Mouse (Mus musculus) c-Kit-positive CD71-negative TER-119-negative erythroid progenitor cells, embryonic 14.5 days (primary cell): ENCODE results near the gene C2cd2l.
"Not testable (repeated sequence)": the region's sequence is repeated elsewhere in the genome, so short reads cannot be mapped to it uniquely, and the experiment has no call there.

ENCODE experiments used
- DNase-seq: peaks from one replicate; pipeline ENCODE4 v3.0.0-alpha.2; 2013; ENCODE audit warnings: low read depth

Gene C2cd2l

DNA sequence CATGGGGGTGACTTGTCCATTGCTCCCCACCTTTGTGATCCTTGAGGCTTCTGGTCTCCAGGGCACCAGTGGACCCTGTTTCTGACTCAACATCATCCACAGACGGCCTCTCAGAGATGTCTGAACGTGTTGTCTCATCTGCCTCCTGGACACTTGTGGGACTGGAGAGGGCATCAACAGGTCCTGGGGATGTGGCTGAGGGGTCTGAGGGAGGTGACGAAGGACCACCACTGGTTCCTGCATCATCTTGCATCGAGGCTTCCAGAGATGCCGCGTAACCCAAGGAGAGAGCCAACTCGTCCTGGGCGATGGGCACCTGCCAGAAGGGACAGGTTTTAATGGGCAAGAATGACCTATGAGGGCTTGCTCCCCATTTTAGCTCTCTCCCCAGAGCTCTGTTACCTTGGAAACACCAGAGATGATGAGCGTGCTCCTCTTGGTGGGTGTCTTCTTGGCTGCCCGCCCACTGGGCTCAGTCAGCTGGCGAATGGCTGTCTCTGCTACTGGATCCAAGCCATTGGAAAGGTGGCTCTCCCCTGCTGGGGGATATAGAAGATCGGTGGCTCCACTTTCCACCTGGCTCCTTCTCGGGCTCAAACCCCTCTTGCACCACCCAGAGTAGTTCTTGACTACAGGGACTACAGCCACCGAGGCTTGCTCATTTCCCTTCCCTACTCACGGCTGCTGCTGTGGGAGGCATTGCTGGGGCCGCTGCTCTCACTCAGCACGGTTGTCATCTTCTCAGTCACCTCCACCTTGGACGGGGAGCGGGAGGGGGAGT, 6.4 kb downstream of the C2cd2l start:
- no peak for DNase-seq

DNA sequence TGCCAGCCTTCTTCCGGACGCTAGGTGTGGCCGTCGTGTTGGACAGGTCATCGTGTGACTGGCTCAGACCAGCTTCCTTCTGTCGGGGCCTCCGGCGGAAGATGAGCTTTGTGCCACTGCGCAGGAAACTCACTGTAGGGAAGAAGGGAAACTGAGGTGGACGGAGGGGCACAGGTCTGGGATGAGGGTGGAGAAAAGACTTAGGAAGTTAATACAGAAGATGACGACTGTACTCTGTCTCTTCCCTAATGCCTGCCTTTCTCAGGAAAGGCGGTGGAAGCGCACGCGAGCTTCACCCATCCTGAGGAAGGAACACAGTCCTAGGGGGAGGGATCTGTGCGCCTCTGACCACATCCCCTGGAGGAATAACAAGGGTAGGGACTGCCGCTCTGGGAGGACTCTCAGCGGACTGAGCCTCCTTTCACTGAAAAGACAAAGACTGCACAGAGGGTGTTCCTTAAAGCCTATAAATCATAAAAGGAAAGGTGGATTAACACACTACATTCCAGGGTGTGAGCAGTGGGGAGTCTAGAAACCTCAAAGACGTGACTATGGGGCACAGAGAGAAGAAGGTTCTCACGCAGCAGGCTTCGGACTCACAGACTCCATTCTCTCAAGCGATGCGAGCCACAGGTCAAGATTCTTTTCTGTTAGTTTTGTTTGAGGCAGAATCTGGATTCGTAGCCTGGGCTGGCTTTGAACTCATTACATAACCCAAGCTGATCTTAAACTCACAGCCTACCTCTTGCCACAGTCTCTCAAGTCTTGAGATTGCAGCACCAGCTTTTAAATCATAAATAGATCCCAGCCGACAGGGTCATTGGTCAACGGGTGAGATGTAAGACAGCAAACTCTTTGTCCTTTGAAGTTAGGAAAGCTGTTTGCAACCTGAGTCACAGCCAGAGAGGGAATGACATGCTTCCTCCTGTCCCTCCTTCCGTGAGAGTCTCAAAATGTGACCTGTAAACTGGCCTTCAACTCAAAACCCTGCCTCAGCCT, 8.7 kb downstream of the C2cd2l start:
- DNase-seq: no peak

DNA sequence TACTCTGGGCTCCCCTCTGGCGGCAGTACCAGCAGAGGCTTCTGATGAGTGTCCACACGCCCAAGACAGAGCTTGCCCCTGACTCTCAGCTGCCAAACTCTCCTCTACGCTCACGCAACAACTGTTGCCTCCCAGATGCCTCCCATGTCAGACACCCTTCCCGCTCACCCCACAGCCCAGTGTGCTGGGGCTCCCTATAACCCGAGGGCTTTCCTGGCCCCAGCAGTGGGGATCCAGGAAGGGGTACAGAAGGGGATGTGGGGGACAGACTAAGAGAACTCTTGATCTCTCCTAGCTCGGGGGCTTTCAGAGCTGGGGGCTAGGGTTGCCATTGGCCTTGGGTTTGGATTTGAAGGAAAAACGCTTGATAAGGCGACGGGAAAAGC, 9.3 kb downstream of the C2cd2l start:
- DNase-seq: no peak

DNA sequence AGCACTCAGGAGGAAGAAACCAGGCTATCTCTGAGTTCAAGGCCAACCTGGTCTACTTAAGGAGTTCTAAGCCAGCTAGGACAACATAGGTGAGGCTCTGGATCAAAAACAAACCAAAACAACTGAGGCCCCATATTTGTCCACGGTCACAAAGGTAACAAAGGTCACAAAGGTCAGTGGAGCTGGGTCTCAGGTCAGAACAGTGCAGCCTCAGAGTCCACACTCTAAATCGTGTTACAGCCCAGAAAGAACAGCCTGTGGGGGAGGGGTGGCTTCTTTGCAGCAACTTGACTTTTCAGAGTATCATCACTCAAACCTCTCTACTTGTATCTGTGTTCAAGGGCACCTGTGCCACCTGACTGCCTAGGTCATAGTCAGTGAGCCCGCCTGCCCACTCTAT, 10.3 kb downstream of the C2cd2l start:
- no peak for DNase-seq

DNA sequence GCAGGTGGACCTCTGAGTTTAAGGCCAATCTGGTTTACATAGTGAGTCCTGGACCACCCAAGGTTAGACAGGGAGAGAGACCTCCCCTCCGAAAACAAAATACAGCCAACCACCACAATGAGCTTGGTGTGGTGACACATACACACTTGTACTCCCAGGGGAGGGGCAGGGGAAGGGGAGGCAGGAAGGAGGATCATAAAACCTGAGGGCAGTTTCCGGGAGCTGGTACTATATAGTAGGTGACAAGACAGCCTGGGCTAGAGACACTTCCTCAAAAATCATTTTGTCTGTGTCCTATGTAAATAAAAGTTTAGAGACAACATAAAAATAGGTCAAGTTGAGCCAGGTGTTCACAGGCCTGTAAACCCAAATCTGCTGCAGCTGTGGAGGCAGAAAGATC, 12.8 kb downstream of the C2cd2l start:
- DNase-seq: no peak

DNA sequence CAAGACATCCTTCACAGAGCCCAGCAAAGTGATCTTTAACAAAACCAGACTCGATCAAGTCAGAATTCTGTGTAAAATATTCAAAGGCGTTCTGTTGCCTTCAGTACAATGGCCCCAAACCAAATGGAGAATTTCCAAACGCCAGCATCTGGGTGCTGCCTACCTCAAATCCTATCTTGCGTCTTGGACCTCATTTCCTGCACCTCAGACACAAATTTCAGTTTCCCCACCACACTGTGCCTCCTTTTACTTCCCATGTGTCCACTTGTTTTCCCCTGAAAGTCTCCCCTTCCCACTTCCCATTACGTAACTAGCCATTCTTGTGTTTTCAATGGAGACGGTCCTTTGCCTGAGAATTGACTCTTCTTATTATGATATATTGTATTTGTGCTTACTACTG, 13.6 kb downstream of the C2cd2l start:
- no peak for DNase-seq

DNA sequence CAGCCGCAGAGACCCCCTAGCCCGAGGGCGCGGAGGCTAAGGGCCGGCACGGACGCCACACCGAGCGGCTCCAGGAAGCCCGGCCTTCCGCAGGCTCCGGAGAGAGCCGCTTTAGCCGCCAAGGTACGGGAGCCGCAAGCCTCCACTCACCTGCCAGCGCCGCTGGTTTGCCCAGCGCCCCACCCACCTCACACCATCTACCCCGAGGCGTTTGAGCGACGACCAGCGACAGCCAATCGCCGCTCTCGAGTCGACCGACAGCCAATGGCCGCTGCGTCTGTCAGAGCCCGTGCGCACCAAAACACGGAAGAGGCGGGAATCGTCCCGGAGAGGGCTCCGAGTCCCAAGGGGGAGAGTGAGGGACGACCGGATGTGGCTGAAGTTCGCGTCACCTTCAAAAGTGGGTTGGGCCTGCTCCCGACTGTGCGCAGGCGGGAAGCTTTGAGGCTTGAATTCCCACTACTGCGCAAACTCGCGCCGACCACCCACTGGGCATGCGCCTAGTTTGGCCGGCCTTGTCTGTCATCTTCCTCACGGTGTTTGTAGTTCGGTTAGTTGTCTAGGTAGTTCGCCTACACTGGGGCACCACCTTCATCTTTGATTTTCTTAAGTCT, 14.5 kb downstream of the C2cd2l start, which contains the start of gene Hinfp:
TSS of gene Hinfp (minus strand) at position 206 of the 614 bp plus-strand sequence.
- DNase-seq: peak; percentile 97

DNA sequence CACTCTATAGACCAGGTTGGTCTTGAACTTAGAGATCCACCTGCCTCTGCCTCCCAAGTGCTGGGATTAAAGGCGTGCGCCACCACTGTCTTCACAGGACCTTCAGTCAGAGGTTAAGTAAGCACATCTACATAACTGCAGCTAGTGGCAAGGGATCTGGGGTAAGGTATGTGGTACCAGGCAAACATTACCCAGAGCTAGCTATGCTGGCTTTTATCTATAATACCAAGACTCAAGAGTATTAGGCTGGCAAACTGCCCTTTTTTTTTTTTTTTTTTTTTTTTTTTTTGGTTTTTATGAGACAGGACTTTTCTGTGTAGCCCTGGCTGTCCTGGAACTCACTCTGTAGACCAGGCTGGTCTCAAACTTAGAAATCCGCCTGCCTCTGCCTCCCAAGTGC, 20.1 kb downstream of the C2cd2l start:
- DNase-seq: not testable (repeated sequence)

DNA sequence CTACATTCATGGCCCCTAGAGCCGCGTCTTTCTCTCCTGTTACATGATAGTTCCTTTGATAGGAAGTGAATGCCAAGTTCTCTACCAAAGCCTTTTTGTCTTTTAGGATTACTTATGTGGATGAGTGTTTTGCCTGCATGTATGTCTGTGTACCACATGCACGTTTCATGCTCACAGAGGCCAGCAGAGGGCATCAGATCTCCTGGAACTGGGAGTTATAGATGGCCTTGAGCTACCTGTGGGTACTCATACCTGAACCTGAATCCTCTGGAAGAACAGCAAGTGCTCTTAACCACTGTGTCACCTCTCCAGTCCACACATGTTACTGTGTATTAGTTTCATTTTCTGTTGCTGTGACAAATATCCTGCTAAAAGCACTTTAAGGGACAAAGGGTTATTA, 27.6 kb downstream of the C2cd2l start:
- no peak for DNase-seq

DNA sequence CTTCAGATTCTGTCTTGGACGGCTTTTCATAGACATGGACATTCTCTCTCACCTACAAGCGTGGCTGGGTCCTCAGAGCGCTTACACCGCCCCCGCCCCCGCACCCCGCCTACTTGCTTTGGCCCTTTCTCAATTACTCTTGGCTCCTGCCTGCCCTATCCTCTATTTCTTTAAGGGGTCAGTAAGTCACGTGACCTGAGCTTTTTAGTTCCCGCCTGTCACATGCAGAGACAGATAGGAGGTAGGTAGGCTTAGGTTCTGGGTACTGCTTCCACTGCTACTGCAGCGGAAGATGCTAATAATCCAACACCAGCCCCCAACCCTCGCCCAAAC, 31.2 kb downstream of the C2cd2l start:
- no peak for DNase-seq

DNA sequence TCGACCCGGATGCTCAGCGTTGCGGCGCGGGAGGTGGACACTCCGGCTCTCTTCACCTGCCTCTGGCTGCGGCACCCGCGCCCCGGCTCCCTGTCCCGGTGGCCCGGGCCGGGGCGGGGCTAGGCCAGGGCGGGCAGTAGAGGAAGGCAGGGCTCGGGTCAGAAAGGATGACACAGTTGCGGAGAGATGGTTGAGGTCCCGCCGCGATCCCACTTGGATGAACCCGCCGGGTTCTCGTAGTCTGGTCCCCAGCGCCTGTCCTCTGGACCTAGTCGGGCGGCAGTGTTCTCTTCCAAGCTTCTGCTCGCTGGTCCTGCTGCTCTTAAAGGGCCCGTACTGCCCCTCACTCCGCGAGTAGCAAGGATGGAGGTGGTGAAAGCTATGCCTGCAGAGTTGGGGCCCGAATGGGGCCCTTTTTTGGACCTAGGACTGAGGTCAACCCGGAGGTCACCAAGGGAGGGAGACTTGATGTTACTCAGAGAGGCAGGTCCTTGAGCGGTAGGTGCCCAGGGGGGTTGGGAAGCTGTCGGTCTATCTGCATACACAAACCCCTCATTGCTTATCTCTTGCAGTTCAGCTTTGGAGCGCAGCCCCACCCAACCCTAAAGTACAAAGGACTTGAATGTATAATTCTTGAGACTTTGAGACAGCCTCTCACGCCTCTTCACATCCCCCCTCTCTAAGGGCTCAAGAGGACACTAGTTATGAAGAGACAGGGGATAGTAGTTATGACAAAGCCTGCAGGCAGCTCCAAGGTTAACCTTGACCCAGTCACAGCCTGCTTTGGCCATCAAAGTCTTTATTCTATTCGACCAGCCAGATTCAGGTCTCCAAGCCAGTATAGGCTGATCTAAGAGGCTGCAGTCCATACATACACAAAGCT, 31.8 kb downstream of the C2cd2l start, which contains the start of gene Abcg4:
TSS of gene Abcg4 (minus strand) at position 540 of the 883 bp plus-strand sequence.
- DNase-seq: no peak

DNA sequence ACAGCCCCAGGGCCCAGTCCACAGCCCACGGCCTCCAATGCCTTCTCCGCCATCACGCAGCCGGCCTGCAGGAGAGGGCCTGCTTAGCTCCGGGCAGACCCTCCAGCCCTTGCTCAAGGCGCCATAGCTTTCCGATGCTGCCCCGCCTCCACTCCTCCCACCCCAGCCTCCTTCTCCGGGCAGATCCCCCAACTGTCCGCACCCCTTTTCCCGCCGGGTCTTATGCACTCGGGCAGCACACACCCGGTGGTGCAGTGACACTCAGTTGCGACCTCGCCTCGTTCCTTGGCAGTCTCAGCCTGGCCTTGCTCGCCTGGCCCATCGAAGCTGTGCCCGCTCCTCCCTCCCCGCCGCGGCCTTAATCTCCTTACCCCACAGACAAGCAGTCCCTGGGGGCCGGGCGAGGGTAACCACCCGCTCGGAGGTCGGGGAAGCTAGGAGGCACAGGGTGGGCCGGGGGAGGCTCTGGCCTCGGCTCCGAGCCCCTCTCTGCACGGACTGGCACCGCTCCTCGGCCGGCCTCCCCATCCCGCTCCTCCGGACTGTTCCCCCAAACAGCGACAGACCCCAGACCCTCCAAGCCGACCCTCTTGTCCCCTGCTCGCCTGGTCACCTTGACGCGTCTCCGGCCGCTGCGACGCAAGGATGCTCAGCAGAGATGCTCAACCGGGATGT, 32.5 kb downstream of the C2cd2l start:
- no peak for DNase-seq

DNA sequence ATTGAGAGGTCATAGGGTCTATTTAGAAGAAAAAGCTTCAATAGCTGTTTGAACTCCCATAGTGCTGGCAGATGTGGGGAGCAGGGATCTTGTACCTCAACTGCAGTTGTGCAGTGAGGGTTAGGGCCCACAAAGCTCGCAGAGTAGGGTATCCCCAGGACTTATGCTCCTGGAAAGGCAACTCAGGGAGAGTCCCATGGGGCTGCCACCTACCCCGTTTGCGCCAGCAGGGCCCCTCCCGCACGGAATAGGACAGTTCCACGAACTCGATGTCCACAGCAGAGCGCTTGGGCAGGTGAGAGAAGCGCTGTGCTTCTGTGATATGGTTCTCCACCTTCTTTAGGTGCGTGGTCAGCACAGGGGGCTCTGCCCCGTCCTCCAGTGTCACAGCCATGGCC, 33.1 kb downstream of the C2cd2l start:
- DNase-seq: no peak

DNA sequence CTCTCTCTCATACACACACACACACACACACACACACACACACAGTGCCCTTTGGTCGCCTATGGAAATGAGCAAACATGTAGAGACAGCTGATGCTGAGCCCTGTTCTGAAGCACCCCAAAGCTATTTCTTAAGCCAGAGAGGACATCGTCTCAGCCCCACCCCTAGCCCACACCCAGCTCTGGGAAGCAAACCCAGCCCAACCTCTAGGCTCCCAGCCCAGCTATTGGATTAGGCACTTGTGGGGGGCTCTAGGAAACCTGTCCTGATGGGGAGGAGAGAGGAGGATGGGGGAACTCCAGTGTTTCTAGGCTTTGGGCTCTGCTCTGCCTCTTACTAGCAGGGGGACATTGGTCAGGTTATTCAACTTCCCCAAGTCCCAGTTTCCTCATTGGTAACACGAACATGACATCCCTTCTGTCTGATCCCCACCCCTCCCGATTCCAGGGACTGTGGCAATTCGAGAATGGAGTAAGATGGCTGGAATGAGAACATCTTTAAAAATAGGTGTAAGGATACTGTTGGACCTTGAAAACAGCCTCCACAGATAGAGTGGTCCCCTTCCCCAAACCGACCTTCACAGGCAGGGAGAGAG, 33.7 kb downstream of the C2cd2l start:
- DNase-seq: no peak

DNA sequence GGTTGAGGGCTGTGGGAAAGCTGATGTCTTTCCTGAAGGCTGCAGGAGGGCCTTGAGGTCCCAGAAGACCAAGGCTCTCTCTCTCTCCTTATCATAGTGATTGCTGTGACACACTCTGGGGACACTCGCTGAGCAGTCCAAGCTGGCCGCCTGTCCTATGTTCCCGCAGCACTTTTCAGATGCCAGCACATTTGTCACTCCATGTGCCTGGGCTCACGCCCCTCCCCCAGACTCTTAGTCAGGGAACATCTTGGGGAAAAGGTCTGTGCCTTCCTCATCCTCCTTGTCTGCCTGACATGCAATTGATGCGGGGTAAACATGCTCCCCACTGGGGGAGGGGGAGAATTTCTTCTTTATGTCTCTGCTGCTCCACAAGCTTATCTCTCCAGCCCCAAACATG, 36.9 kb downstream of the C2cd2l start:
- no peak for DNase-seq

DNA sequence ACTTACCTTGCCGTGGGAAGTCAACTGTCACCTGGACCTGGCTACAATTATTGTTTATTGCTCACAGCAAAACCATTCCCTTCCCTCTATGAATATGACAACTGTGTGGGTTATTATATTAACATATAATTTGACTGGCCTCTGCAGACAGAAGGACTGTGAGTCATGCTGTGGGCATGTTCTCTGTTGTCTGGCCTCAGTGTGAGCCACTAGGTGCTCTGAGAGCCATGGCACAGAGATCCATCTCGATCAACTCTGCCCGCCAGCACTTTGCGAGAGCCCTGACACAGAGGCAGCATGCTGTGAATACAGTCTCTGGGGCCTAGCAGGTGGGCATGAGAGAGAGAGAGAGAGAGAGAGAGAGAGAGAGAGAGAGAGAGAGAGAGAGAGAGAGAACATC, 50.1 kb downstream of the C2cd2l start:
- DNase-seq: no peak

DNA sequence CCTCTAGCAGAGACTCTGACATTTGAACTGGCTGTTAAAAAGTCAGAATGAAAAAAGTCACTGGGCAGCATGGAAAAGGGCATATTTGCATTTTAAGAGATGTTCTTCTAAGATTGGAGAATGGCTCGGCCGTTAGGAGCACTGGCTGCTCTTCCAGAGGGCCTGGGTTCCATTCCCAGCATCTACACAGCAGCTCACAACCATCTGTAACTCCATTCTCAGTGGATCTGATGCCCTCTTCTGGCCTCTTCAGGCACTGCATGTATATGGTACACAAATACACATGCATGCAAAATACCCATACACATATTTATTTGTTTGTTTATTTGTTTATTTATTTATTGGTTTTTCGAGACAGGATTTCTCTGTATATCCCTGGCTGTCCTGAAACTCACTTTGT, 51.0 kb downstream of the C2cd2l start:
- no peak for DNase-seq

DNA sequence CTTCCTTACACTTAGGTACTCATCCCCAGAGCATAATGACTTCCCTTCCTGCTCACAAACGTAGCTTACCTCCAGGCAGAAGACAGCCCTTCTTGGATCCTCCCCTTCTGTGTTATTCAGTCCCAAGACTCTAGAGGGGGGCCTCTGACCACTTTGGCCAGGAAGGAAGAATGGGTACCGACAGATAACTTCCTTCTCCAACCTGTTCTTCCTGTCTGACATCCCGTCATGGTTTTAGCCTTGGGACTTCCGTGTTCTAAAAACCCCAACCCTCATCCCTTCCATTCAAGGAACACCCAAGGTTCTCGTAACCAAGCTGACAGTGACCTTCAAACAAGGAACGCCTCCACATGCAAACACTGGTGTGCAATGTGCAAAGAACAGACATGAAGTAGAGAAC, 51.7 kb downstream of the C2cd2l start, which contains the start of gene Nlrx1:
TSS of gene Nlrx1 (minus strand) at position 168 of the 400 bp plus-strand sequence.
- peak; percentile 47 for DNase-seq

DNA sequence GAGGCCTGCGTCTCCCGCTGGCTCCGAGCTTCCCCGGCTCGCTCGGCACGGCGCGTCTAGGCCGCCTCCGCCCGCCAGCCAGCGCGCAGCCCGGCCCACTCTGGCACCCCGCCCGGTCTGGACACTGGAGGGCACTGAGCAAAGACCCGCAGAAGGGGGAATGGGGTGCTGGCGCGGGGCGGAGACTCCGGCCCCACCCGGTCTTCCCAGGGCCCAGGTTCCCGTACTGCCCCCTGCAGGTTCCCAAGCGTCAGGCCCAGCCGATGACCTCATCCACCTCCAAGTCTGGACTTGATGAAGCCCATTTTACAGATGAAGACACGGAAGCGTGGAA, 52.1 kb downstream of the C2cd2l start:
- peak; percentile 82 for DNase-seq

DNA sequence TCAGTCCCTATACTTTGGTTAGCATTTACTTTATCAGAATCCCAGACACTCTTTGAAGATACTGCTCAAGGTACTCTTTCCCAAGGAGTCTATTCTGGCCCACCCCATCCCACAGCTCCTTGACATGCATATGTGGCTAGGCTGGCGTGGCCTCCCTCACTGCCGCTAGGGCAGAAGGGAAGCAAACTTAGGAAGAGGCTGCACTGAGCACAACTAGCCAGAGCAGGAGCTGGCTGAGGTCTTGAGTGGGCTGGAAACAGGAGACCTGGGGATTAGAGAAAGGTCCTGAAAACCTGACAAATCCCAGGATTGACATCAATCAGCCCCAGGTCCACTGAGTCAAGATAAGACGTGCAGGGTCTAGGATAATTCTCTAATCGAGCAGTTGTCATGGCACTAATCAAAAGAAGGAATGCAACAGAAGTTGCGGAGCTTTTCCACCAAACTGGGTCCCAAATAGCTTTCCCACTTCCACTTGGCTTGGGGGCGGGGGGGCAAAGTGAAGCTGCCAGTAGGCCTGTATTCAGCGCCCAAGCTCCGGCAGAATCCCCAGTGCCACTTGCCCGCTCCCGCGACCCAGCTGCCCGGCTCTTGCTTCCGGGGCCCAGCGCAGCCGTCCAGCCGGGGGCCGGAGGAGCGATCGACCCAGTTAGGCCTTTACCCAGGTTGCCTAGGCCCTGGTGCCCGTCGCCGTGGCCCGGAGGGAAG, 52.6 kb downstream of the C2cd2l start:
- no peak for DNase-seq
